In the genomic region with DNA sequence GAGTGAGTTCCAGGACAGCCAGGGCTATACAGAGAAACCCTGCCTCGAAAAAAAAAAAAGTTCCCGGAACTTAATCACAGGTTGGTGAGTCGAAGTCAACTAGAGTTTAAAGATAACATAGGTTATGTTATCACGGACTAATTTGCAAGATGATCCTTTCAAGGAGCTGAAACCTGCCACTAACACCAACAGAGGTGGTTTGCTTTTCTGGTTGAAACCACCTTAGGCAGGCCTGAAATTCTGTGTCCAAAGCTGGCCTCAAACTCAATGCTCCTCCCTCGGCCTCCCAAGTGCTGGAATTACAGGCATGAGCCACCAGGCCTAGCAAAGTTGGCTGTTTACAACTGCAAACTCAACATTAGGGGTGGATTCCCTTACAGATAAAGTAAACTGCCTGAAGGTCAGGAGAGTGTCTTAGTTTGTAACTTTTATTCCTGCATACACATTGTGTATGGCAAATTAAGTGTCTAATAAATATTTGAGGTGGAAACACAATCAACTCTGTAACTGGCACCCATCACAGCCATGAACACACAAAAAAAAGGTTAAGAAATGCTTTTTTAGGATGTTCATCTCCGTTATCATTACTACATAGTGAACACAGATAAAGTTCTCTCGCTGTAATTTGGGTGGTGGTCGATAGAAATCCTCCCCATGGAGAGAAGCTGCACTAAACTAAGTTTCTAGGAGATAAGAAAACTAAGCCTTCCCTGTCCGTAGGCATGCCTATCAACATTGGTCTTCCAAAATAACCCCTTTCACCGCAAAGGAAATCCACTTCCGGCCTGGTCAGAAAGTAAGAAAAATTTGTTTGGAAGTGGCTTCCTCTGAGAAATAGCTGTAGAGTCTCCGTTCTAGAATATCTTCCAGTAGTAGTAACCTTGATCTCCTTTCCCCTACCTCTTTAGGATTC, we compare ENCODE assay signal across 8 mouse cellular contexts. TPM values are rescaled to one million over a fixed set of nuclear protein-coding genes. Genes with fewer than 3 reads are reported as not detected.
A peak's percentile ranks its signal among the peaks of the same experiment; 100 is the strongest.
DNase-seq lines count a peak whose midpoint lies in the region; ATAC-seq and TF ChIP-seq lines count a peak whose summit lies in the region.

No protein-coding gene starts in this region.

- no peaks in the 10 kb centered on the region for H3K9me3 ChIP-seq in ES-E14 (ENCODE audit: control insufficient read depth, insufficient read depth, low read depth, low read length)
- H3K9me3 ChIP-seq in forebrain, embryonic 12.5 days, result no peaks in the 10 kb centered on the region
- no peaks in the 10 kb centered on the region for H3K9me3 ChIP-seq in intestine, postnatal 0 days (ENCODE audit: control insufficient read depth)

- peak overlapping the region; percentile 10; the same call in 1 of the 2 replicates for H3K9ac ChIP-seq in ES-E14 (ENCODE audit: insufficient read depth, low read depth, low read length, poor library complexity, severe bottlenecking)
- peak overlapping the region; percentile 68; the same call in 1 of the 2 replicates for H3K9ac ChIP-seq in forebrain, embryonic 12.5 days
- H3K9ac ChIP-seq in intestine, postnatal 0 days (ENCODE audit: low read depth, low read length), result no peak overlapping the region

- H3K27ac ChIP-seq in ES-E14 (ENCODE audit: insufficient read depth, low read depth, low read length, poor library complexity, severe bottlenecking), result no peak overlapping the region
- H3K27ac ChIP-seq in forebrain, embryonic 12.5 days, result peak overlapping the region; percentile 93; the same call in 1 of the 2 replicates
- H3K27ac ChIP-seq in intestine, postnatal 0 days (ENCODE audit: low read depth, low read length), result peak overlapping the region; percentile 31; the same call in 1 of the 2 replicates

- peak overlapping the region; percentile 70 for H3K4me2 ChIP-seq in forebrain, embryonic 12.5 days
- peak overlapping the region; percentile 81 for H3K4me2 ChIP-seq in intestine, postnatal 0 days (replicated peaks; ENCODE audit: low read depth)

- peak; percentile 8 for DNase-seq in embryo, embryonic 10 days (ENCODE audit: low spot score)
- DNase-seq in embryo, embryonic 9.5 days (ENCODE audit: extremely low spot score), result no peak
- DNase-seq in ES-E14 (ENCODE audit: low read depth, low spot score), result no peak
- peak; percentile 21 for DNase-seq in neural tube, embryonic 10.5 days (ENCODE audit: extremely low spot score, low spot score)
- no peak for DNase-seq in urinary bladder, adult 18-20 months (ENCODE audit: low spot score in 2 of 2)
- no peak for DNase-seq in B cell, adult 2 months

- TF ChIP-seq CTCF in intestine, postnatal 0 days (IDR thresholded peaks at IDR 0.05; ENCODE audit: low read depth), result no peak

- in situ Hi-C loops in ES-E14 (cut with MboI; ENCODE audit: low sequenced_read_pairs in 2 of 2, unreplicated experiment in 2 of 2), result no loop called here

- WGBS in forebrain, embryonic 12.5 days, result 66% methylated on average over 12 of the region's 12 CpGs
- 38% methylated on average over 12 of the region's 12 CpGs for WGBS in intestine, postnatal 0 days

- no peaks in the 10 kb centered on the region for H3K27me3 ChIP-seq in forebrain, embryonic 12.5 days
- no peaks in the 10 kb centered on the region for H3K27me3 ChIP-seq in intestine, postnatal 0 days (replicated peaks; ENCODE audit: control insufficient read depth, insufficient read depth, low read length)

- peak overlapping the region; percentile 72 to 76 for H3K4me3 ChIP-seq in ES-E14 (ENCODE audit: insufficient read depth in 1 of 2, low read depth in 1 of 2, low read length in 2 of 2, poor library complexity in 1 of 2, severe bottlenecking in 1 of 2)
- peak overlapping the region; percentile 53 for H3K4me3 ChIP-seq in forebrain, embryonic 12.5 days (replicated peaks)
- peak overlapping the region; percentile 63 for H3K4me3 ChIP-seq in intestine, postnatal 0 days (ENCODE audit: low read depth, low read length)

- peaks cover 0 to 3% of the 10 kb centered on the region in 2 experiments; a peak in 1 of 4 replicates for H3K4me1 ChIP-seq in ES-E14 (ENCODE audit: control insufficient read depth in 2 of 2, insufficient read depth in 2 of 2, low read length in 2 of 2, poor library complexity in 1 of 2)
- peaks cover 41% of the 10 kb centered on the region for H3K4me1 ChIP-seq in forebrain, embryonic 12.5 days
- 0 out of 2 replicates have a peak, but pooled peaks cover 9% of the 10 kb centered on the region for H3K4me1 ChIP-seq in intestine, postnatal 0 days (replicated peaks; ENCODE audit: control insufficient read depth, insufficient read depth, low read length)

- H3K36me3 ChIP-seq in ES-E14 (ENCODE audit: control insufficient read depth, insufficient read depth, low read length, poor library complexity, severe bottlenecking), result no peaks in the 10 kb centered on the region; the same call in 1 of the 2 replicates
- H3K36me3 ChIP-seq in forebrain, embryonic 12.5 days (replicated peaks), result no peaks in the 10 kb centered on the region
- peaks cover 12% of the 10 kb centered on the region; the same call in 1 of the 2 replicates for H3K36me3 ChIP-seq in intestine, postnatal 0 days (ENCODE audit: control insufficient read depth, insufficient read depth)

- ATAC-seq in forebrain, embryonic 12.5 days (ENCODE audit: low FRiP score), result no peak
- no peak for ATAC-seq in intestine, postnatal 0 days

TF ChIP-seq in ES-E14, 5 proteins besides CTCF, POLR2A, EP300 and RAD21:
- TF ChIP-seq ZC3H11A (IDR thresholded peaks at IDR 0.05; ENCODE audit: borderline replicate concordance, low read depth, low read length), result no peak
- no peak for TF ChIP-seq HCFC1 (IDR thresholded peaks at IDR 0.05; ENCODE audit: borderline replicate concordance, insufficient read depth, low read length)
- no peak for TF ChIP-seq ZNF384 (IDR thresholded peaks at IDR 0.05; ENCODE audit: low read depth, low read length)
- TF ChIP-seq MAFK (IDR thresholded peaks at IDR 0.05; ENCODE audit: insufficient read depth, low read depth, low read length), result no peak
- no peak for TF ChIP-seq CHD2 (IDR thresholded peaks at IDR 0.05; ENCODE audit: low read depth, low read length)

RNA-seq across cellular contexts. Expression of a gene that starts 0.6 kb away (rescaled TPM):
- 27.4 and 42.4 TPM in 2 replicates for total RNA-seq in ES-E14 (2012; rRNA removed)
- 130 and 135 TPM in 2 replicates for polyA plus RNA-seq in forebrain, embryonic 12.5 days (2016; fragmentation: Nextera tagmentation; extraction: Ambion mirVana)
- polyA plus RNA-seq in intestine, postnatal 0 days (2015; fragmentation: Nextera tagmentation; extraction: Ambion mirVana), result 122 and 133 TPM in 2 replicates

RNA-seq across cellular contexts. Expression of a gene that starts 0.6 kb away (rescaled TPM):
- 31.7 and 55.9 TPM in 2 replicates for total RNA-seq in ES-E14 (2012; rRNA removed)
- polyA plus RNA-seq in forebrain, embryonic 12.5 days (2016; fragmentation: Nextera tagmentation; extraction: Ambion mirVana), result 122 and 139 TPM in 2 replicates
- 201 and 207 TPM in 2 replicates for polyA plus RNA-seq in intestine, postnatal 0 days (2015; fragmentation: Nextera tagmentation; extraction: Ambion mirVana)

RNA-seq across cellular contexts. Expression of a gene that starts 32.2 kb away (rescaled TPM):
- total RNA-seq in ES-E14 (2012; rRNA removed), result 0.90 and 1.2 TPM in 2 replicates
- 6.2 and 6.9 TPM in 2 replicates for polyA plus RNA-seq in forebrain, embryonic 12.5 days (2016; fragmentation: Nextera tagmentation; extraction: Ambion mirVana)
- polyA plus RNA-seq in intestine, postnatal 0 days (2015; fragmentation: Nextera tagmentation; extraction: Ambion mirVana), result 14.7 and 16.9 TPM in 2 replicates

RNA-seq across cellular contexts. Expression of a gene that starts 56.3 kb away (rescaled TPM):
- 13.1 and 17.9 TPM in 2 replicates for total RNA-seq in ES-E14 (2012; rRNA removed)
- 3.3 and 4.0 TPM in 2 replicates for polyA plus RNA-seq in forebrain, embryonic 12.5 days (2016; fragmentation: Nextera tagmentation; extraction: Ambion mirVana)
- polyA plus RNA-seq in intestine, postnatal 0 days (2015; fragmentation: Nextera tagmentation; extraction: Ambion mirVana), result 0.98 and 1.4 TPM in 2 replicates

Comparison
In these comparisons a context has a peak if more than half of its experiments do, and no peak if none do; other contexts are left out.
1. DNase-seq: peak in embryo, embryonic 10 days (single experiment) and neural tube, embryonic 10.5 days (single experiment); none in embryo, embryonic 9.5 days (single experiment), ES-E14 (single experiment), urinary bladder, adult 18-20 months (0 of 2) and B cell, adult 2 months (0 of 2).
2. Peak in every context shown above with its lines, with median percentiles within 50 percentile points of each other: H3K4me3 ChIP-seq.